Mouse (Mus musculus): Measurements from ENCODE around the gene Tes. TPM values are rescaled to one million over a fixed set of nuclear protein-coding genes. Genes with fewer than 3 reads are reported as not detected.
"Not testable (repeated sequence)": the region's sequence is repeated elsewhere in the genome, so short reads cannot be mapped to it uniquely, and the experiment has no call there.

The Tes gene
- total RNA-seq, 1 experiment = 51.1 TPM

DNA sequence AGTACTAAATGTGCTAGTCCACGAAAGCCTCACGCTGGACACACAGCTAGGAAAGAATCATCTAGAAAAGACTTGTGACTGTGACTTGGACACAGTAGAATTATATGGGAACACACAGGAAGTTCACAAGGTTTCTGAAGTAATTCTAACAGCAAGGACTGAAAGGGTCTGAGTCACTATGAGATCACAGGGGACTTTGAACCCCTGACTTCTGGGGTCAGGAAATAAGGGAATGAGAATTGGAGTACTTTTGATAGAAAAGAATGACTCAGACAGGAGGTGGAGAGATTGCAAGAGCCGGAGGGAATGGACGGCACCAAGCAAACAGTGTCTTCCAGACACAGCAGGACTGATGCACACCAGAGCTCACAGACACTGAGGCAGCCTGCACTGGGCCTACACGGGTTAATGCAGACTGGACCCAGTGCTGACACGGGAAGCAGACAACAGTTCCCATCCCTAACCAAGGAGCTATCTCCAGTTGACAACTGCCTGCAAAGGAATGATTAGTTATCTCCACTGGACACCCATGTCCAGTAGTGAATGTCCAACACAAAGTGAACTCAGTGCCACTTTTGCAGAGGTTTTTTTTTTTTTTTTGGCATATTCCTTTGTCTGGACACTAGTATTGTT is 11.8 kb upstream of the Tes start:
- Histone ChIP-seq H3K27ac (ENCODE audit: insufficient read depth, low read depth, low read length, poor library complexity, severe bottlenecking) (no peak overlapping the region), H3K9ac (ENCODE audit: insufficient read depth, low read depth, low read length, poor library complexity, severe bottlenecking) (no peak overlapping the region), H3K4me3 (ENCODE audit: insufficient read depth in 1 of 2, low read depth in 1 of 2, low read length in 2 of 2, poor library complexity in 1 of 2, severe bottlenecking in 1 of 2) (no peak overlapping the region), H3K9me3 (ENCODE audit: control insufficient read depth, insufficient read depth, low read depth, low read length) (no peaks in the 10 kb centered on the region), H3K4me1 (ENCODE audit: control insufficient read depth in 2 of 2, insufficient read depth in 2 of 2, low read length in 2 of 2, poor library complexity in 1 of 2) (no peaks in the 10 kb centered on the region), H3K36me3 (ENCODE audit: control insufficient read depth, insufficient read depth, low read length, poor library complexity, severe bottlenecking) (no peaks in the 10 kb centered on the region)
- TF ChIP-seq CHD2 (IDR thresholded peaks at IDR 0.05; ENCODE audit: low read depth, low read length) (no peak), MAFK (IDR thresholded peaks at IDR 0.05; ENCODE audit: insufficient read depth, low read depth, low read length) (no peak), HCFC1 (IDR thresholded peaks at IDR 0.05; ENCODE audit: borderline replicate concordance, insufficient read depth, low read length) (no peak), ZNF384 (IDR thresholded peaks at IDR 0.05; ENCODE audit: low read depth, low read length) (no peak), ZC3H11A (IDR thresholded peaks at IDR 0.05; ENCODE audit: borderline replicate concordance, low read depth, low read length) (no peak)
- no peak for DNase-seq (ENCODE audit: low read depth, low spot score)
- in situ Hi-C loops (cut with MboI; ENCODE audit: low sequenced_read_pairs in 2 of 2, unreplicated experiment in 2 of 2) = no loop called here

DNA sequence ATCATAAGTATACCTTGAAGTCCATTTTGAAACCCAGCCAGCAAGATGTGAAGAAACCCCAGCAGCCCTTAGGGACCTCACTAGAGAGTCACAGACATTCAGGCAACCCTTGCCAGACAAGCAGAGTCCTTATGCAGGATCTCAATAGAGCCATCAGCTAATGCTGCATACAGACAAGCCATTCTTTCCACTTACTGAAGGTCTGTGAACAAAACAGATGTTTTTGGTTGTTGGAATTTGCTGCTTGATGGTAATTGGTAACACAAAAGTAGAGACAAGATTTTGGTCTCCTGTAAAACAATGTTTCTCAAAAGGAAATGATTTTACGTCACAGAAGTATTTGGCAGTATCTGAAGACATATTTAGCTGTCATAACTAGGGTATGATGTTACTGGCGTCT is 10.2 kb upstream of the Tes start:
- Histone ChIP-seq H3K27ac (ENCODE audit: insufficient read depth, low read depth, low read length, poor library complexity, severe bottlenecking) (no peak overlapping the region), H3K9ac (ENCODE audit: insufficient read depth, low read depth, low read length, poor library complexity, severe bottlenecking) (no peak overlapping the region), H3K9me3 (ENCODE audit: control insufficient read depth, insufficient read depth, low read depth, low read length) (no peaks in the 10 kb centered on the region), H3K4me1 (ENCODE audit: control insufficient read depth in 2 of 2, insufficient read depth in 2 of 2, low read length in 2 of 2, poor library complexity in 1 of 2) (no peaks in the 10 kb centered on the region), H3K36me3 (ENCODE audit: control insufficient read depth, insufficient read depth, low read length, poor library complexity, severe bottlenecking) (no peaks in the 10 kb centered on the region), H3K4me3 (ENCODE audit: insufficient read depth in 1 of 2, low read depth in 1 of 2, low read length in 2 of 2, poor library complexity in 1 of 2, severe bottlenecking in 1 of 2) (no peak overlapping the region)
- TF ChIP-seq ZNF384 (IDR thresholded peaks at IDR 0.05; ENCODE audit: low read depth, low read length) (no peak), ZC3H11A (IDR thresholded peaks at IDR 0.05; ENCODE audit: borderline replicate concordance, low read depth, low read length) (no peak), HCFC1 (IDR thresholded peaks at IDR 0.05; ENCODE audit: borderline replicate concordance, insufficient read depth, low read length) (no peak), MAFK (IDR thresholded peaks at IDR 0.05; ENCODE audit: insufficient read depth, low read depth, low read length) (no peak), CHD2 (IDR thresholded peaks at IDR 0.05; ENCODE audit: low read depth, low read length) (no peak)
- in situ Hi-C loops (cut with MboI; ENCODE audit: low sequenced_read_pairs in 2 of 2, unreplicated experiment in 2 of 2) = no loop called here
- DNase-seq (ENCODE audit: low read depth, low spot score) = no peak

DNA sequence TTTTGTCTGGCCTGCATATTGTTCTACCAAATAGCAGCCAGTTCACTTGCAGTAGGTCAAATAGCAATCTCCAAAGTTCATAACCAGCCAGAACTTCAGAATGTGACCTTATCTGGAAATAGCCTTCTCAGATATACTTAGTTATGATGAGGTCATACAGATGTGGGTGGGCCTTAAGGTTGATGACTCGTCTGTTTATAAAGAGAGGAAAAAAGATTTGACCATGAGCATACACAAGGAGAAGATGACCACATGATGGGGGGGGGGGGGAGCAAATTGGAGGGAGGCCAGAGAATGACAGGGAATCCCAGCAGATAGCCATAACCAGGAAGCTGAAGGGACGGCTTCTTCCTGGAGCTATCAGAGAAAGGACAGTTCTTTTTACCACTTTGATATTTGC is 9.3 kb upstream of the Tes start:
- Histone ChIP-seq H3K9me3 (ENCODE audit: control insufficient read depth, insufficient read depth, low read depth, low read length) (no peaks in the 10 kb centered on the region), H3K27ac (ENCODE audit: insufficient read depth, low read depth, low read length, poor library complexity, severe bottlenecking) (no peak overlapping the region), H3K9ac (ENCODE audit: insufficient read depth, low read depth, low read length, poor library complexity, severe bottlenecking) (no peak overlapping the region), H3K4me1 (ENCODE audit: control insufficient read depth in 2 of 2, insufficient read depth in 2 of 2, low read length in 2 of 2, poor library complexity in 1 of 2) (no peaks in the 10 kb centered on the region), H3K4me3 (ENCODE audit: insufficient read depth in 1 of 2, low read depth in 1 of 2, low read length in 2 of 2, poor library complexity in 1 of 2, severe bottlenecking in 1 of 2) (no peak overlapping the region), H3K36me3 (ENCODE audit: control insufficient read depth, insufficient read depth, low read length, poor library complexity, severe bottlenecking) (no peaks in the 10 kb centered on the region)
- TF ChIP-seq HCFC1 (IDR thresholded peaks at IDR 0.05; ENCODE audit: borderline replicate concordance, insufficient read depth, low read length) (no peak), ZC3H11A (IDR thresholded peaks at IDR 0.05; ENCODE audit: borderline replicate concordance, low read depth, low read length) (no peak), ZNF384 (IDR thresholded peaks at IDR 0.05; ENCODE audit: low read depth, low read length) (no peak), MAFK (IDR thresholded peaks at IDR 0.05; ENCODE audit: insufficient read depth, low read depth, low read length) (no peak), CHD2 (IDR thresholded peaks at IDR 0.05; ENCODE audit: low read depth, low read length) (no peak)
- in situ Hi-C loops (cut with MboI; ENCODE audit: low sequenced_read_pairs in 2 of 2, unreplicated experiment in 2 of 2) = no loop called here
- no peak for DNase-seq (ENCODE audit: low read depth, low spot score)

DNA sequence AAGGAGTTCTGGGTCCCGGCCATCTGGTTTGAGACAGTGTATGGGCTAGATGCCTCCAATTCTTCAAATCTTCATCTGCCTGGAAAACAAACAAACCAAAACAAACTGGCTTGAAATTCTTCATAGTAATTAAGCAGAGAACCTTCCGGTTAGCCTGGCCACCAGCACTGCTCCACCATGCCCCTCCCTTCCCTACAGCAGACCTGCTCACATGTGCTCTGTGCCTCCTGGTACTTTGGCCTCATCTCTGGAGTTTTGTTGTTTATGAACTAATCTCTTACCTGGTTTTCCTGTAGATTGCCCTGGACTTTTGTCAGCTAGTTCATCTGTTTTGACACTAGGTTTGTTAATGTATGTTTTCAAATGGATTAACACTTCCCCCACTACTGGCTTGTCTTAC is 5.4 kb upstream of the Tes start:
- Histone ChIP-seq H3K27ac (ENCODE audit: insufficient read depth, low read depth, low read length, poor library complexity, severe bottlenecking) (no peak overlapping the region), H3K9ac (ENCODE audit: insufficient read depth, low read depth, low read length, poor library complexity, severe bottlenecking) (no peak overlapping the region), H3K4me1 (ENCODE audit: control insufficient read depth in 2 of 2, insufficient read depth in 2 of 2, low read length in 2 of 2, poor library complexity in 1 of 2) (no peaks in the 10 kb centered on the region), H3K36me3 (ENCODE audit: control insufficient read depth, insufficient read depth, low read length, poor library complexity, severe bottlenecking) (no peaks in the 10 kb centered on the region), H3K9me3 (ENCODE audit: control insufficient read depth, insufficient read depth, low read depth, low read length) (no peaks in the 10 kb centered on the region), H3K4me3 (ENCODE audit: insufficient read depth in 1 of 2, low read depth in 1 of 2, low read length in 2 of 2, poor library complexity in 1 of 2, severe bottlenecking in 1 of 2) (no peak overlapping the region)
- no peak for DNase-seq (ENCODE audit: low read depth, low spot score)
- TF ChIP-seq MAFK (IDR thresholded peaks at IDR 0.05; ENCODE audit: insufficient read depth, low read depth, low read length) = no peak
- TF ChIP-seq ZNF384 (IDR thresholded peaks at IDR 0.05; ENCODE audit: low read depth, low read length) = no peak
- in situ Hi-C loops (cut with MboI; ENCODE audit: low sequenced_read_pairs in 2 of 2, unreplicated experiment in 2 of 2) = no loop called here

DNA sequence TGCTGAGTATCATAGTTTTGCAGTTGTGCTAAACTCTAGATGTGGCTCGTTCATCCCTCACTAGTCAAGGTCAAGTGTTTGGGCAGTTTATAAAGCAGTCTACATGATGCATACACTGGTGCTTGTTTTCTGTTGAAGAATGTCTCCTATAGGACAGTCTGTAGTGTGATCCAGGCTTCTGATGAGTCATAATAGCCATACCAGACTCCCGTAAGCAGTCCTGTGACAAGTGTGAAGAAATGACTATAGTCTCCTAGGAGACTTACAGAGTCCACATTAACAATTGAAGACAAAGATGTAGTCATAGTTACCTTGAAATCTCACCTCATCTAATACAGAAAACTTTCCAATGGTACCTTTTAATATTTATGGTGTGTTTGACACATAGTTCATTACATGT is 4.8 kb upstream of the Tes start:
- Histone ChIP-seq H3K4me1 (ENCODE audit: control insufficient read depth in 2 of 2, insufficient read depth in 2 of 2, low read length in 2 of 2, poor library complexity in 1 of 2) (no peaks in the 10 kb centered on the region), H3K27ac (ENCODE audit: insufficient read depth, low read depth, low read length, poor library complexity, severe bottlenecking) (no peak overlapping the region), H3K9me3 (ENCODE audit: control insufficient read depth, insufficient read depth, low read depth, low read length) (no peaks in the 10 kb centered on the region), H3K36me3 (ENCODE audit: control insufficient read depth, insufficient read depth, low read length, poor library complexity, severe bottlenecking) (no peaks in the 10 kb centered on the region), H3K4me3 (ENCODE audit: insufficient read depth in 1 of 2, low read depth in 1 of 2, low read length in 2 of 2, poor library complexity in 1 of 2, severe bottlenecking in 1 of 2) (no peak overlapping the region), H3K9ac (ENCODE audit: insufficient read depth, low read depth, low read length, poor library complexity, severe bottlenecking) (no peak overlapping the region)
- DNase-seq (ENCODE audit: low read depth, low spot score) = no peak
- in situ Hi-C loops (cut with MboI; ENCODE audit: low sequenced_read_pairs in 2 of 2, unreplicated experiment in 2 of 2) = no loop called here
- TF ChIP-seq CHD2 (IDR thresholded peaks at IDR 0.05; ENCODE audit: low read depth, low read length) (no peak), HCFC1 (IDR thresholded peaks at IDR 0.05; ENCODE audit: borderline replicate concordance, insufficient read depth, low read length) (no peak), ZNF384 (IDR thresholded peaks at IDR 0.05; ENCODE audit: low read depth, low read length) (no peak), MAFK (IDR thresholded peaks at IDR 0.05; ENCODE audit: insufficient read depth, low read depth, low read length) (no peak), ZC3H11A (IDR thresholded peaks at IDR 0.05; ENCODE audit: borderline replicate concordance, low read depth, low read length) (no peak)

DNA sequence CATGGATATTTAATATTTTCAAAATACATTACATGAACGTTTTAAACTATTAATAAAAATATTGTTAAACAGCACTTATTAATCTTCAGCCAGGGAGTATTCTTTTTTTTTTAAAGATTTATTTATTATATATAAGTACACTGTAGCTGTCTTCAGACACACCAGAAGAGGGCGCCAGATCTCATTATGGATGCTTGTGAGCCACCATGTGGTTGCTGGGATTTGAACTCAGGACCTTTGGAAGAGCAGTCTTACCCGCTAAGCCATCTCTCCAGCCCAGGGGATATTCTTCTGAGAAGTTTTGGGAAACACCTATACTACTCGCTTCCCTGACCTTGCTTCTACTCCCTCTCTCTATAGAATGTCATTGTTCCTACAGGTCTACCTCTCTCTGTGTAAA is 3.1 kb upstream of the Tes start:
- H3K36me3 ChIP-seq (ENCODE audit: control insufficient read depth, insufficient read depth, low read length, poor library complexity, severe bottlenecking); H3K4me1 ChIP-seq (ENCODE audit: control insufficient read depth in 2 of 2, insufficient read depth in 2 of 2, low read length in 2 of 2, poor library complexity in 1 of 2); H3K9me3 ChIP-seq (ENCODE audit: control insufficient read depth, insufficient read depth, low read depth, low read length); H3K9ac ChIP-seq (ENCODE audit: insufficient read depth, low read depth, low read length, poor library complexity, severe bottlenecking); H3K4me3 ChIP-seq (ENCODE audit: insufficient read depth in 1 of 2, low read depth in 1 of 2, low read length in 2 of 2, poor library complexity in 1 of 2, severe bottlenecking in 1 of 2); in situ Hi-C loops (cut with MboI; ENCODE audit: low sequenced_read_pairs in 2 of 2, unreplicated experiment in 2 of 2); H3K27ac ChIP-seq (ENCODE audit: insufficient read depth, low read depth, low read length, poor library complexity, severe bottlenecking); DNase-seq (ENCODE audit: low read depth, low spot score): not testable (repeated sequence)

Measured in ES-E14 (cell line).